Mouse (Mus musculus) erythroblast, embryonic 14.5 days (primary cell): ENCODE measurements around the gene Pde7b.

Experiments
- GATA1 ChIP-seq: IDR thresholded peaks from 2 replicates; pipeline ENCODE4 v1.6.1; 2012; ENCODE audit warnings: low read length, inconsistent platforms, mixed read lengths
- TAL1 ChIP-seq: IDR thresholded peaks from 3 replicates; pipeline ENCODE4 v1.6.1; 2012; ENCODE audit warnings: low read length, inconsistent platforms, mixed read lengths

DNA sequence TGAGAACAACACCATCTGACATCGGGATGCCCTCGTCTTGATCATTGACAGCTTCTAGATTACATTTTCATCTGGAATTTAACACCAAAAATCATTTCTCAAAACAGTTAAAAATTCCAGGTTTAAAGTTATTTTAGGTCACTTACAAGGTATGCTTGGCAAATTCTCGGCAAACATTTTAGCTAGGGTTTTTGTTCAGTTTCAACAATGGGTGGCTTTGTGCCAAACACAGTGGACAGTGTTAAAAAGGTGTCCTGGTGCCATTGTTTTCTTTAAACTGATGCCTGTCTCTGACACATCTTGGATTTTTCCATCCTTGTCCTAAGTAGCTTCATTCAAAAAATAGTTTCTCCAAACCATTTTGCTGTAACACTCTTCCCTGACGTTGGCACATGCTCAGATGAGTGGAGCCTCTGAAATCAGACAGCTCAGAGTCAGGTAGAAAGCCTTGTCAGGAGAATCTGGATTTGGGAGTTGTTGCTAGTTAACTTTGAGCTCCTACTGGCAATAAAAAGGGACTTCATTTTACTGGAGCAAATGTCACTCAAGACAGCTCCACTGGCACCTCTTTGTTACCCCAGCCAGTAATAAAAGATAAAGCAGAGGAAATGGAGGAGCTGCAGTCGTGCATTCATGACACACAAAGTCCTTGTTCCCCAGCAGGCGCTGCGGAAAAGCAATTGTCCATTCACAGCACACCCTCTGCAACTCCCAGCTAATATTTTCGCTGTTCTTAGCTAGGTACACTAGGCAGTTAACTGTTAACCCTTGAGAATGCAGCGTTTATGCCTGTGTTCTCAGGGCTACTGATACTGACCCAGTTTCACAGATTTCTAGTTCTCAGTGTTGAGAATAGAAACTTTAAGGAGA, 2.0 kb downstream of the Pde7b start:
- TF ChIP-seq GATA1 (no peak), TAL1 (no peak)
